Mouse (Mus musculus) heart, adult 2 months (tissue): ENCODE measurements at regions not wholly inside any gene's neighbourhood (a gene's known extent, or its start where the extent isn't known, plus 50 kb on each side); places are given as distances from the start of the nearest gene placed in this dataset.

Source experiments
- CTCF ChIP-seq: fragments of 200-600 bp; IDR thresholded peaks from 2 replicates; pipeline ENCODE4 v1.8.1; 2022; ENCODE audit warnings: antibody characterized with exemption, mild to moderate bottlenecking, moderate library complexity
- EP300 ChIP-seq: fragments of 200-500 bp; IDR thresholded peaks from 2 replicates; pipeline ENCODE4 v1.6.1; 2011; ENCODE audit warnings: low read depth, low read length, control low read depth; ENCODE audit not compliant: insufficient read depth
- POLR2A ChIP-seq: fragments of 200-500 bp; IDR thresholded peaks from 2 replicates; pipeline ENCODE4 v1.6.1; 2011; ENCODE audit warnings: mild to moderate bottlenecking, low read depth, low read length, control low read depth; ENCODE audit not compliant: insufficient read depth

DNA sequence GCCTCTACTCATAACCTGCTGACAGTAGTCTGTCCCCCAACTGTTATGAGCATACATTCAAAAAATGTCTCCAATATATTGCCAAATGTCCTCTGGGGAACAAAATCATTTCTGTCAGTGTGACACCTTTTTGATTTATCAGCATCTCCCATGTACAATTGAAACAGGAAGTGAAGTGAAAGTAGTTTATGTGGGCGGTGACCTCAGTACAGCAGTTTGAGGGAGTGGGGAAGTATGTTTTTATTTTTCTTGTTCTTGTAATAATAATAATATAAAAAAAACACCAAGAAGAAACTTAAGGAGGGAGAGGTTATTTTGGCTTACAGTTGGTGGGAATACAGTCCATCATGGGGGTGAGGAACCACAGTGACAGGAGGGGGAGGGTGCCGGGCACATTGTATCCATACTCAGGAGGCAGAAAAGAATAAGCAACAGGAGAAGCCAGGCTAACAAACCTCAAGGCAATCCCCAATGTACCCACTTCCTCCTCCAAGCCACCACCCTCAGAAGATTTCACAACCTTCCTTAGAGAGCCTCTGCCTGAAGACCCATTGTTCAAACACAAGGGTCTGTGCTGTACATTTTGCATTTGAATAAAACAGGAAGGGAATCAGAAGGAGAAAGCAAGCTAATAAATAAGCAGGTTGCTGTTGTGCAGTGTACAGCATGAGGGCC, 93.7 kb upstream of the Plcl2 start:
- TF ChIP-seq CTCF (no peak), EP300 (no peak), POLR2A (no peak)
